Mouse (Mus musculus): ENCODE measurements at regions not wholly inside any gene's neighbourhood (a gene's known extent, or its start where the extent isn't known, plus 50 kb on each side); places are given as distances from the start of the nearest gene placed in this dataset.

DNA sequence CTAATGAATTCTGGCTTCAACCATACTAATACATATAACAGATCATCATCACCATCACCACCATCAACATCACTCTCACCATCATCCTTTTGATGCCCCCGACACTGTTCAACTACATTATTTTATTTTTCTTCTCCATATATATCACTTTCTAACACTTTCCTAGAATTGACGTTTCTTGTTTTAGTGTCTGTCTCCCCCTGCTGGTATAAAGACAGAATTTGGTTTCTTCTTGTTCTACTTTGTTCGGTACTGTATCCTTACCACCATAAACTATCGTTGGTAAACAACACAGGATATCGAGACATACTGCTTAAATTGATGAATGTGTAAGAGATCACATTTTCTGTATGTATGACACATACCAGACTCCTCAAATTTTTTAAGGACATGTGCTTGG is 92.5 kb upstream of the Tab3 start:
- Histone ChIP-seq H3K4me3 (ENCODE audit: low read depth, low read length) (no peak overlapping the region), H3K9ac (ENCODE audit: low read depth, low read length) (no peak overlapping the region), H3K4me1 (ENCODE audit: control insufficient read depth, insufficient read depth, low read length) (no peaks in the 10 kb centered on the region), H3K27ac (replicated peaks; ENCODE audit: low read depth, low read length) (no peak overlapping the region), H3K4me2 (ENCODE audit: low read depth, low read length) (no peak overlapping the region), H3K27me3 (replicated peaks; ENCODE audit: control insufficient read depth, insufficient read depth, low read length) (no peaks in the 10 kb centered on the region), H3K9me3 (ENCODE audit: control insufficient read depth, low read length) (no peaks in the 10 kb centered on the region), H3K36me3 (ENCODE audit: control insufficient read depth, insufficient read depth, low read length) (no peaks in the 10 kb centered on the region)
- DNase-seq (ENCODE audit: low spot score) (peak; percentile 11), ATAC-seq (ENCODE audit: low read depth) (no peak)
- 47% methylated on average over 5 of the region's 5 CpGs for WGBS

DNA sequence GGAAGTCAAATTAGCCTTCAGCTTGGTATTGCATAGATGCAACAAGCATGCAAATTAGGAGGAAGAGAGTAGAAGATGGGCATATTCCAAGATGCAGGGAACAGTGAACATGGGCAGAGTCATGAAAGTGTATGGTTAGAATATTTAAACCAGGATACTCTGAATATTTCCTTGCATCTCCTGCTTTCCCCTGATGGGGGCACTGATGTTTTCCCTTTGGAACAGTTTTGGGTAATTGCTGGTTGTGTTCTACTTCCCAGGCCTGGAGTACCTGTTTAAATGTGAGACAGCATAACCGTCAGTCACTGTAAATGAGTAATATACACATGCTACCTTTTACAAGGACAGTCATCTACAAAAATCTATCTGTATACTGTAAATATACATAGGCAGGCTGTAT is 76.9 kb upstream of the Tab3 start:
- no peak overlapping the region for H3K27ac ChIP-seq (replicated peaks; ENCODE audit: low read depth, low read length)
- no peaks in the 10 kb centered on the region for H3K4me1 ChIP-seq (ENCODE audit: control insufficient read depth, insufficient read depth, low read length)
- H3K27me3 ChIP-seq (replicated peaks; ENCODE audit: control insufficient read depth, insufficient read depth, low read length), result no peaks in the 10 kb centered on the region
- ATAC-seq (ENCODE audit: low read depth) (no peak), DNase-seq (ENCODE audit: low spot score) (no peak)
- no peak overlapping the region for H3K4me3 ChIP-seq (ENCODE audit: low read depth, low read length)
- H3K9ac ChIP-seq (ENCODE audit: low read depth, low read length), result no peak overlapping the region
- H3K4me2 ChIP-seq (ENCODE audit: low read depth, low read length), result no peak overlapping the region
- no peaks in the 10 kb centered on the region for H3K36me3 ChIP-seq (ENCODE audit: control insufficient read depth, insufficient read depth, low read length)
- no peaks in the 10 kb centered on the region for H3K9me3 ChIP-seq (ENCODE audit: control insufficient read depth, low read length)
- WGBS, result 55% methylated on average over 1 of the region's 1 CpGs

All from embryonic facial prominence, embryonic 14.5 days (tissue).